Mouse (Mus musculus) midbrain, embryonic 16.5 days (tissue): ENCODE results near the gene Kalrn. TPM values are rescaled to one million over a fixed set of nuclear protein-coding genes. Genes with fewer than 3 reads are reported as not detected.

Experiments
- ATAC-seq: fragments of 200-750 bp; cut with Nextera tagmentation; 2 replicates; pipeline ENCODE4 v1.8.0; 2017; ENCODE audit warnings: moderate TSS enrichment
- H3K27ac ChIP-seq: fragments of 300-500 bp; sonication (generic); 2 replicates; pipeline ENCODE4 v1.5.1; 2014; ENCODE audit warnings: mild to moderate bottlenecking, low read length, mixed read lengths
- H3K27me3 ChIP-seq: fragments of 300-500 bp; sonication (generic); 2 replicates; pipeline ENCODE4 v1.6.1; 2014; ENCODE audit warnings: low read depth, low read length, mixed read lengths; ENCODE audit not compliant: control insufficient read depth, insufficient read depth
- H3K36me3 ChIP-seq: fragments of 300-500 bp; sonication (generic); 2 replicates; pipeline ENCODE4 v1.6.1; 2014; ENCODE audit warnings: mild to moderate bottlenecking, low read length, moderate library complexity, mixed read lengths; ENCODE audit not compliant: control insufficient read depth, insufficient read depth
- H3K4me1 ChIP-seq: fragments of 300-500 bp; sonication (generic); 2 replicates; pipeline ENCODE4 v1.6.1; 2014; ENCODE audit warnings: mild to moderate bottlenecking, low read length, mixed read lengths; ENCODE audit not compliant: control insufficient read depth, insufficient read depth
- H3K4me2 ChIP-seq: fragments of 300-500 bp; sonication (generic); 2 replicates; pipeline ENCODE4 v1.6.1; 2014; ENCODE audit warnings: mild to moderate bottlenecking, low read length, mixed read lengths
- H3K4me3 ChIP-seq: fragments of 300-500 bp; sonication (generic); 2 replicates; pipeline ENCODE4 v1.5.1; 2014; ENCODE audit warnings: low read depth, mild to moderate bottlenecking, low read length, moderate library complexity, mixed read lengths
- H3K9ac ChIP-seq: fragments of 300-500 bp; sonication (generic); 2 replicates; pipeline ENCODE4 v1.6.1; 2014; ENCODE audit warnings: low read depth, low read length, mixed read lengths
- H3K9me3 ChIP-seq: fragments of 300-500 bp; sonication (generic); replicated peaks from 2 replicates; pipeline ENCODE4 v1.6.1; 2014; ENCODE audit warnings: mild to moderate bottlenecking, low read length, mixed read lengths; ENCODE audit not compliant: control insufficient read depth, poor library complexity, severe bottlenecking
- WGBS: fragments of 180-500 bp; shearing (Covaris S2); extraction: QIAGEN DNeasy Blood & Tissue Kit; methylation state at CpG from one replicate; pipeline ENCODE4 v1.1.7; 2014; 5-methylcytosine and 5-hydroxymethylcytosine counted together
- polyA plus RNA-seq: library from polyadenylated mRNA; unstranded; fragments of >200 nt; fragmentation: Nextera tagmentation; extraction: Ambion mirVana; gene quantifications from 2 replicates; pipeline ENCODE4 v1.2.1, GENCODE M21; 2015

The Kalrn gene
- polyA plus RNA-seq, 1 experiment from 2014 or later = 31.3 TPM

- H3K4me1 ChIP-seq = peaks cover 8% of the 10 kb centered on the region; the same call in 1 of the 2 replicates
- no peaks in the 10 kb centered on the region for H3K9me3 ChIP-seq
- no peak overlapping the region for H3K4me2 ChIP-seq
- H3K36me3 ChIP-seq = peaks cover 3% of the 10 kb centered on the region; the same call in 1 of the 2 replicates
- no peak overlapping the region for H3K27ac ChIP-seq
- H3K4me3 ChIP-seq = no peak overlapping the region
- WGBS = 66% methylated on average over 9 of the region's 9 CpGs
- no peaks in the 10 kb centered on the region for H3K27me3 ChIP-seq
- no peak overlapping the region for H3K9ac ChIP-seq
- no peak for ATAC-seq
These were observed 410.2 kb downstream of the Kalrn start for GRCm38 (mm10) chr16:34163086-34163485.

- H3K4me1 ChIP-seq = no peaks in the 10 kb centered on the region
- H3K4me2 ChIP-seq = no peak overlapping the region
- H3K9me3 ChIP-seq = no peaks in the 10 kb centered on the region
- H3K27ac ChIP-seq = no peak overlapping the region
- WGBS = 91% methylated on average over 3 of the region's 3 CpGs
- H3K36me3 ChIP-seq = no peaks in the 10 kb centered on the region
- no peak overlapping the region for H3K9ac ChIP-seq
- no peak overlapping the region for H3K4me3 ChIP-seq
- no peak for ATAC-seq
- no peaks in the 10 kb centered on the region for H3K27me3 ChIP-seq
These were observed 413.8 kb downstream of the Kalrn start for GRCm38 (mm10) chr16:34159576-34159975.

DNA sequence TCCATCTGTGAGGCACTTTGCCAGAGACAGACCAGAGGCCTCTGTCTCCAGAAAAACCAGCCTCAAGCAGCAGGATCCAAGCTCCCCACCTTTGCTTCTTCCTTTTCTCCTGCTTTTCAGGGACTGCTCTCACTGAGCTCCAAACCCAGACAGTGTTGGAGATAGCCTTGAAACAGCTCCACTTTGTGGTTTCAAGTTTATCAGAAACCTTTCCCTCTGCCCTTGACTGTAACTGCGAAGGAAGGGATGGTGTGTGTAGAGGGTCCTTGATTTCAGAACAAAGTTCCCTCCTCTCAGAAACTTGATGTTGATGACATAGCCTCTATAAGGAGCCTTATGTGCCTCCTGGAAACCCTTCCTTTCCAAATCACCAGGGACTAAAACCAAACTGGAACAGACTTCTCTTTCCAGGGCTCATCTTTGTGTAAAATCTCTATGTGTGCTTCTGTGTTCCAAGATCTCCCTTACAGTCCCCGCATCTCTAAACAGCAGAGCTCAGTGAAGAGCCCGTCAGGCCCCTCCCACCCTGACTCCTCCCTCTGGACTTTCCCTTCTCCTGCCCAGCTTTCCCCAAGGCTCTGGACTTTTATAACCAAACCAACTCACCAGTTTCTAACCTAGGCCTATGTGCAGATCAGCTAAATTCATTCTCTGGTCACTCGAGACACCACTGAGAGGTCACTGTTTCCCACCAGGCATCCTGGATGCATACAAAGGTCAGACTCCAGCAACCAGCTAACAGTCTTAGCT is 415.8 kb downstream of the Kalrn start:
- H3K36me3 ChIP-seq = 0 out of 2 replicates have a peak, but pooled peaks cover 3% of the 10 kb centered on the region
- no peaks in the 10 kb centered on the region for H3K4me1 ChIP-seq
- ATAC-seq = no peak
- no peak overlapping the region for H3K27ac ChIP-seq
- no peaks in the 10 kb centered on the region for H3K27me3 ChIP-seq
- H3K4me3 ChIP-seq = no peak overlapping the region
- H3K4me2 ChIP-seq = no peak overlapping the region
- no peak overlapping the region for H3K9ac ChIP-seq
- no peaks in the 10 kb centered on the region for H3K9me3 ChIP-seq
- 61% methylated on average over 4 of the region's 4 CpGs for WGBS

GRCm38 (mm10) chr16:34155696-34156095 is 417.6 kb downstream of the Kalrn start:
- Histone ChIP-seq H3K4me2 (no peak overlapping the region), H3K36me3 (0 out of 2 replicates have a peak, but pooled peaks cover 3% of the 10 kb centered on the region), H3K4me3 (no peak overlapping the region), H3K9me3 (no peaks in the 10 kb centered on the region), H3K4me1 (0 out of 2 replicates have a peak, but pooled peaks cover 2% of the 10 kb centered on the region), H3K27ac (no peak overlapping the region), H3K27me3 (no peaks in the 10 kb centered on the region), H3K9ac (no peak overlapping the region)
- no peak for ATAC-seq
- WGBS = 89% methylated on average over 3 of the region's 3 CpGs

- Histone ChIP-seq H3K36me3 (0 out of 2 replicates have a peak, but pooled peaks cover 3% of the 10 kb centered on the region), H3K4me1 (0 out of 2 replicates have a peak, but pooled peaks cover 2% of the 10 kb centered on the region), H3K4me3 (no peak overlapping the region), H3K9ac (no peak overlapping the region), H3K27ac (no peak overlapping the region), H3K4me2 (no peak overlapping the region), H3K27me3 (no peaks in the 10 kb centered on the region), H3K9me3 (no peaks in the 10 kb centered on the region)
- 82% methylated on average over 3 of the region's 3 CpGs for WGBS
- no peak for ATAC-seq
These were observed 418.4 kb downstream of the Kalrn start for GRCm38 (mm10) chr16:34154903-34155302.

- 65% methylated on average over 3 of the region's 3 CpGs for WGBS
- 0 out of 2 replicates have a peak, but pooled peaks cover 2% of the 10 kb centered on the region for H3K4me1 ChIP-seq
- ATAC-seq = no peak
- 0 out of 2 replicates have a peak, but pooled peaks cover 3% of the 10 kb centered on the region for H3K36me3 ChIP-seq
- no peak overlapping the region for H3K4me2 ChIP-seq
- no peak overlapping the region for H3K9ac ChIP-seq
- H3K27ac ChIP-seq = no peak overlapping the region
- H3K9me3 ChIP-seq = no peaks in the 10 kb centered on the region
- no peak overlapping the region for H3K4me3 ChIP-seq
- no peaks in the 10 kb centered on the region for H3K27me3 ChIP-seq
These were observed 421.7 kb downstream of the Kalrn start for GRCm38 (mm10) chr16:34151528-34152071.

GRCm38 (mm10) chr16:34141670-34142069 is 431.7 kb downstream of the Kalrn start:
- no peak overlapping the region for H3K9ac ChIP-seq
- 78% methylated on average over 8 of the region's 8 CpGs for WGBS
- peaks cover 3% of the 10 kb centered on the region; the same call in 1 of the 2 replicates for H3K4me1 ChIP-seq
- no peaks in the 10 kb centered on the region for H3K27me3 ChIP-seq
- H3K4me3 ChIP-seq = no peak overlapping the region
- 0 out of 2 replicates have a peak, but pooled peaks cover 3% of the 10 kb centered on the region for H3K36me3 ChIP-seq
- H3K9me3 ChIP-seq = no peaks in the 10 kb centered on the region
- ATAC-seq = no peak
- H3K27ac ChIP-seq = no peak overlapping the region
- H3K4me2 ChIP-seq = no peak overlapping the region

GRCm38 (mm10) chr16:34135074-34135473 is 438.3 kb downstream of the Kalrn start:
- Histone ChIP-seq H3K36me3 (0 out of 2 replicates have a peak, but pooled peaks cover 5% of the 10 kb centered on the region), H3K9ac (no peak overlapping the region), H3K27ac (no peak overlapping the region), H3K4me1 (no peaks in the 10 kb centered on the region), H3K4me3 (no peak overlapping the region), H3K9me3 (no peaks in the 10 kb centered on the region), H3K27me3 (no peaks in the 10 kb centered on the region), H3K4me2 (no peak overlapping the region)
- 86% methylated on average over 2 of the region's 2 CpGs for WGBS
- no peak for ATAC-seq

DNA sequence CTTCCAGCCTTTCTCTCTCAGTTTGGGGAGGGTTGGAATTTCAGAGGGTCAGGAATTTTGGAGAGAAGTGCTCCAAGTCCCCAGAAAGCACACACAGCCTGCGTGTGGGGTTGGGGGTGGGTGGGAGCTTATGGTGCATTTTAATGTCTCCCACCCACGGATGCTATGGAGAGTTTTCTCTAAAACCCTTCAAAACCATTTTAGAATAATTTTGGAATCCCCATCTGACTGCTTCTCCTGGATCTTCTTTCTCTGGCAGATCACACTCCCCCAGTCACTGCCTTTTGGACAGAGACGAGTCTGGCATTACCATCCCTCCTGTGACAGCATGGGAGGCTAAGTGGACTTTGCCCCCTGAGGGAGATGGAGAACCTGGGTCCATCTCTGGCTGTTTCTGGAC is 438.7 kb downstream of the Kalrn start:
- no peak for ATAC-seq
- no peaks in the 10 kb centered on the region for H3K9me3 ChIP-seq
- no peak overlapping the region for H3K9ac ChIP-seq
- no peak overlapping the region for H3K4me2 ChIP-seq
- no peaks in the 10 kb centered on the region for H3K4me1 ChIP-seq
- 0 out of 2 replicates have a peak, but pooled peaks cover 5% of the 10 kb centered on the region for H3K36me3 ChIP-seq
- 65% methylated on average over 3 of the region's 3 CpGs for WGBS
- no peaks in the 10 kb centered on the region for H3K27me3 ChIP-seq
- no peak overlapping the region for H3K4me3 ChIP-seq
- no peak overlapping the region for H3K27ac ChIP-seq
